Mouse (Mus musculus): ENCODE data around the gene Lgals3. TPM values are rescaled to one million over a fixed set of nuclear protein-coding genes. Genes with fewer than 3 reads are reported as not detected.

Lgals3 gene
- polyA plus RNA-seq, 1 experiment from 2014 or later: 1.9 TPM

DNA sequence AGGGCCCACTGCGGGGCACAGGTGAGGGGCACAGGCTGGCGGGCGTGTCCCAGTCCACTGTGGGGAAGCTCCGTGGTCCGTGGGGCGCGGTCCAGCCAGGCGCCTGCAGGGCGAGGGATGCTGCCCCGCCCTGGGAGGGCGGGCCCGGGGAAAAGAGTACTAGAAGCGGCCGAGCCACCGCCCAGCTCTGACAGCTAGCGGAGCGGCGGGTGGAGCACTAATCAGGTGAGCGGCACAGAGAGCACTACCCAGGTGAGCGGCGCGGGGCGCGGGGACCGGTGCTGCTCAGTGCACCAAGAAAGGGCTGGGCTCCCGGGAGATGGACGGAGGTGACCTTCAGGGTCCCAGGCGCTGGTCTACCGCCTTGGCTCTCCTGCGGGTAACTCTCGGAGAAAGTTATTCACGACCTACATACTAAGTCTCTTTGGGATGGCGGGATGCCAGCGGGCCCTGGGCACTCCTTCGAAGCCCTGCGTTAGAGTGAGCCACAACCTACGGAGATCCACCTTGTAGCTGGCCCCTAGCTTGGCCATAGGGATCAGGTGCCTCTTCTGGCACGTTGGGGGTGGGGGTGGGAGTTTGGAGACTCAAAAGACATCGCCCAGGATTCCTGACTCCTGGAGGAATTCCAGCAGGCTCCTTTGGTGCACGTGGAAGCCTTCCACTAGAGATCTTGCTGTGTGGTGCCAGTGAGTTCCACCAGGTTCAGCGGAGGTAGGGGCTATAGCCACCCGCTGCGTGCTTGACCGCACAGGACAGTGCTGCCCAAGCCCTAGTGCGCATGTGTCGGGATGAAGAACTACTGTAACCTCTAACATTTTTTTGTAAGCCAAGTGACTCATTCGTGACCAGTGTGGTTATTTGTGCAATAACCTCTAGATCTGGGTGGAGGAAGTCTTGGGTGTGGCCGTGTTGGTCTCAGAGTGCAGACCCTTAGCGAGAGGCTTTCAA is 6.5 kb downstream of the Lgals3 start:
- H3K9ac ChIP-seq: no peak overlapping the region

DNA sequence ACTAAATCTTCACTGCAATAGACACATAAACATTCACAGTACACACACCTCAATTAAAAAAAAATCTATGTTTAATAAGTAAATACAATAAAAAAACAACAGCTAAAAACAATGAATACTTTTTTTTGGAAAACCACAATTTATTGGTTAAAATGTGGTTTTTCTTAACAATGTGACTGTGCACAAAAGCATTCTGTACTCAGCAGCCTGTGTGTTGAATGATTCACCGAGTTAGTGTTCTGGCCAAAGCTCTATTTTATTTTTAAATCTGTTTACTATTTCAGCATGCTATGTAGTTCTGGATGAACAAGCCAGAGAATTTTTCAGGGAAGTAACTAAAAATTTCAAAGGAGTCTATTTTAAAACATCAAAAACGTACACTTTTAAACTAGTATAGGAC is 9.0 kb downstream of the Lgals3 start:
- Histone ChIP-seq H3K9ac (no peak overlapping the region), H3K9me3 (no peaks in the 10 kb centered on the region), H3K36me3 (no peaks in the 10 kb centered on the region), H3K4me3 (no peak overlapping the region), H3K4me1 (peaks cover 4% of the 10 kb centered on the region), H3K27me3 (replicated peaks) (peaks cover 16% of the 10 kb centered on the region), H3K27ac (no peak overlapping the region), H3K4me2 (replicated peaks) (no peak overlapping the region)
- 75% methylated on average over 2 of the region's 2 CpGs for WGBS
- ATAC-seq (ENCODE audit: low FRiP score, low read depth): no peak

More for the DNA sequence above, 6.5 kb downstream of the Lgals3 start:
- H3K4me1 ChIP-seq: peaks cover 4% of the 10 kb centered on the region
- peaks cover 16% of the 10 kb centered on the region for H3K27me3 ChIP-seq (replicated peaks)
- 16% methylated on average over 49 of the region's 49 CpGs for WGBS
- H3K36me3 ChIP-seq: no peaks in the 10 kb centered on the region
- H3K27ac ChIP-seq: no peak overlapping the region
- ATAC-seq (ENCODE audit: low FRiP score, low read depth): no peak
- peak overlapping the region; percentile 56 for H3K4me2 ChIP-seq (replicated peaks)
- peak overlapping the region; percentile 25; the same call in 1 of the 2 replicates for H3K4me3 ChIP-seq
- no peaks in the 10 kb centered on the region for H3K9me3 ChIP-seq

DNA sequence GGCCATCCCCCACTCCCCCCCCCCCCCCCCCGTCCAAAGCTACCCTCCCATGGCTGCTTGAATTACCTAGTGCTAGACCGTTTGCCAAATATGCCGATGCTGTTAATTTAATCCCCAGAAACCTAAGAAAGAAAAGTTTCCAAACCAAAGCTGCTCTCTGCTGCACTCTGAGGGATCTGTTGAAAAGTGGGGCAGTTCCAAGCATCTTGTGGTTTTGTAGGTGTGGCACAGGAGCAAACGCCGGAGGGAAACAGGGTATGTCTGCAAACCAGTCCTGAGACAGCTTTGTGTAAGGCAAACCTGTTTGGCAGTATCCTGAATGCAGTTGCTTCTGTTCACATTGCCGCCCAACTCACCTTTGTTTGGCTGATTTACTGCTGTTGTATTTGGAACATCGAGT is 10.8 kb downstream of the Lgals3 start:
- Histone ChIP-seq H3K36me3 (no peaks in the 10 kb centered on the region), H3K9me3 (no peaks in the 10 kb centered on the region), H3K4me3 (no peak overlapping the region), H3K4me2 (replicated peaks) (no peak overlapping the region), H3K4me1 (peaks cover 4% of the 10 kb centered on the region), H3K9ac (no peak overlapping the region), H3K27me3 (replicated peaks) (peaks cover 10% of the 10 kb centered on the region), H3K27ac (no peak overlapping the region)
- no peak for ATAC-seq (ENCODE audit: low FRiP score, low read depth)
- 81% methylated on average over 7 of the region's 7 CpGs for WGBS

DNA sequence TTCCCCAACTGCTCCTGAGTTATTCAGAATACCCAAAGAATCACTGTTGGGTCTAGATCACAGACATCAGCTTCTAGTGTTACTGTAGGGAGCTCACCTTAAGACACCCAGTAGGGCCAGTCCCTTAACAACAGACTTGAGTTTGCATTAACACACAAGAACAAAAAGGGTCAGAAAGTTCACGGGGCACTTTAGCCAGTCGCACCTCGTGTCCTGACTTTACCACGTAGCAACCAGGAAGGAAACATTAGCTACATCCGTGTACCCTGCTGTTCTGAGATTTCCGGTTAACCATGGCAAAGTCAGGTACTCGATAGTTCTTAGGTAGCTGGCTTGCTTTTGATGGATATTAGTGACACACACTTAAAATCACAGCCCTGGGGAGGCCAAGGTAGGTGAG is 16.4 kb downstream of the Lgals3 start:
- no peak for ATAC-seq (ENCODE audit: low FRiP score, low read depth)
- Histone ChIP-seq H3K9ac (no peak overlapping the region), H3K27me3 (replicated peaks) (no peaks in the 10 kb centered on the region), H3K4me2 (replicated peaks) (no peak overlapping the region), H3K9me3 (no peaks in the 10 kb centered on the region), H3K27ac (no peak overlapping the region), H3K4me3 (no peak overlapping the region), H3K4me1 (no peaks in the 10 kb centered on the region), H3K36me3 (peaks cover 14% of the 10 kb centered on the region)
- 90% methylated on average over 7 of the region's 7 CpGs for WGBS

DNA sequence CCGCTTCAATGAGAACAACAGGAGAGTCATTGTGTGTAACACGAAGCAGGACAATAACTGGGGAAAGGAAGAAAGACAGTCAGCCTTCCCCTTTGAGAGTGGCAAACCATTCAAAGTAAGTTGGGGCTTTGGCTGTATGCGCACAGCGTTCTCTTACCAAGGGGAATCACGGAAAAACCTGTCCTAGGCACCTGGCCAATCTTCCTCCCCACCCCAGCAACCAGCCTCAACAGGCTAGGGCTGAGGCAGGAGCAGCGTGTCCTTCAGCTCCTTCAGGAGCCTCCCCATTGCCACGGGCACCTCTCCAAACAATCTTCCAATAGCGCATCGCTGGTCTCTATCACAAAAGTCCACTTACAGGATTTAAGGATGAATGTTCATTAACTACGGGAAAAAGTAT is 17.1 kb downstream of the Lgals3 start:
- Histone ChIP-seq H3K9me3 (no peaks in the 10 kb centered on the region), H3K4me2 (replicated peaks) (no peak overlapping the region), H3K9ac (no peak overlapping the region), H3K4me3 (no peak overlapping the region), H3K36me3 (peaks cover 20% of the 10 kb centered on the region), H3K27me3 (replicated peaks) (no peaks in the 10 kb centered on the region), H3K4me1 (no peaks in the 10 kb centered on the region), H3K27ac (no peak overlapping the region)
- ATAC-seq (ENCODE audit: low FRiP score, low read depth): no peak
- 85% methylated on average over 10 of the region's 10 CpGs for WGBS

DNA sequence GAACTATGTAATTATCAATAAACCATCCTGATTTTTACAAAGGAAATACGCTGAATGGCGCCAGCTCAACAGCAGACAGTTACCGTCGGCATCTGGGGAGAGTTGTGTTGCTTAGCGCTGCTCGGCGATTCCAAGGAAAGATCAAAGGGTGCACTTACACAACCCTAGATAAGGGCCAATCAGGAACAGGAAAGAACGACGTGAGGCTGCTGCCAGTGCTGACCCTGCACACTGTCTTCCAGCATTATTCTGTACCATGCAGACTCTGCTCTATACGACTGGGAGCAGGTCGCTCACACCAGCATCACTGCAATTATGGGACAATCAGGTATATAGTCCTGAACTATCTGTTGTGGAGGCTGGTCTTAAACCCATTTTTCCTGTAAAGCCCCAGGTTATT is 18.6 kb downstream of the Lgals3 start:
- no peak overlapping the region for H3K27ac ChIP-seq
- H3K9me3 ChIP-seq: no peaks in the 10 kb centered on the region
- H3K4me2 ChIP-seq (replicated peaks): no peak overlapping the region
- no peak overlapping the region for H3K9ac ChIP-seq
- 79% methylated on average over 11 of the region's 11 CpGs for WGBS
- no peak for ATAC-seq (ENCODE audit: low FRiP score, low read depth)
- no peaks in the 10 kb centered on the region for H3K4me1 ChIP-seq
- H3K27me3 ChIP-seq (replicated peaks): no peaks in the 10 kb centered on the region
- no peak overlapping the region for H3K4me3 ChIP-seq
- H3K36me3 ChIP-seq: peaks cover 30% of the 10 kb centered on the region

DNA sequence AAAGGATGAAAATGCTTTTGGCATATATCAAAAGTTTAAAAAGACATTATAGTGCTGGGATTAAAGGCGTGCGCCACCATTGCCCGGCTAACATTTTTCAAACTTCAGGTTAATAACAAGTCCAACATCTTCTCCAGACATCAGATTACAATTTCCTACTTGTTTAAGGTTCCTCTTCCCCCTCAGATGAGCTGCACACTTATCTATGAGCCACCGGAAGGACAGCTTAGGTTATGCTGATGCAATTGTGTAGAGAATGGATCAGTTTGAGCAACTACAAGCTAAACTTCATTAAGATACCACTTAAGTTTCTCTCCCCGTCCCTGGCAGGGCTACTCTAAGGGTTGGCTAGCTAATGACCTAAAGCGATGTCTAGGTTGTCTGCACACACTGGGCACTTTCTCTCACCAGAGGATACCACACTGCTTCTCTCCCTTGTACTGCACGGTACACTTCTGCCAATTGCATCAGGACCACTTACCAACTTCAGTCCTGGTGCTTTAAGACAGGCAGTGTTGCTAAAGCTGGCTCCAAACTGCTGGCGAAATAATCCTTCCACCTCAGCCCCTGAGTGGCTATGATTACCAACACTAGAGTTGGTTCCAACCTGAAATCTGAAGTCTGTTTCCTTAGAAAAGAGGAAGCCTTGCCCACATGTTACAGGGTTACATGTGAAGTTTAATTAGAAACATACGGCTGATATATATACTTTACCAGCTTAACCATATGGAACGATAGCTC is 26.0 kb downstream of the Lgals3 start:
- no peak overlapping the region for H3K4me3 ChIP-seq
- no peaks in the 10 kb centered on the region for H3K27me3 ChIP-seq (replicated peaks)
- 96% methylated on average over 10 of the region's 10 CpGs for WGBS
- H3K4me2 ChIP-seq (replicated peaks): no peak overlapping the region
- no peak overlapping the region for H3K27ac ChIP-seq
- no peaks in the 10 kb centered on the region for H3K9me3 ChIP-seq
- H3K36me3 ChIP-seq: peaks cover 68% of the 10 kb centered on the region
- ATAC-seq (ENCODE audit: low FRiP score, low read depth): no peak
- H3K4me1 ChIP-seq: no peaks in the 10 kb centered on the region
- no peak overlapping the region for H3K9ac ChIP-seq

DNA sequence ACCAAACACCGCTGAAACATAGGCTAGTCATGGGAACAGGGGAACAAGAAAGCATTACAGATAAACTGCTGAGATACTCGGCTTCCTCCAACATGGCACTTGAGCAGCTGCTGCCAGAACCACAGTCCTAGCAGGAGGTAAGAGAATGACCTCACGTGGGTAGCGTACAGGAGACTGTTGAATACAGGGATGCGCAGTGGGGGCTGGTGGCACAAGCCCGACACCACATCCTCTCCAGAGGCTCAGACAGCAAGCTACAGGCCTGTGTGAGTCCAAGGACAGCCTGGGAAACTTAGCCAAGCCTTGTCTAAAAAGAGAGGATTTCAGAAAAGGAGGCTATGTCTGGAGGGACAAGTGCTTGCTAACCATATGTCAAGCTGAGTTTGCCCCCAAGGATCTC is 27.5 kb downstream of the Lgals3 start:
- H3K36me3 ChIP-seq: peaks cover 66% of the 10 kb centered on the region
- 95% methylated on average over 6 of the region's 6 CpGs for WGBS
- H3K9ac ChIP-seq: no peak overlapping the region
- no peak overlapping the region for H3K4me2 ChIP-seq (replicated peaks)
- H3K4me3 ChIP-seq: no peak overlapping the region
- no peaks in the 10 kb centered on the region for H3K27me3 ChIP-seq (replicated peaks)
- H3K9me3 ChIP-seq: no peaks in the 10 kb centered on the region
- 0 out of 2 replicates have a peak, but pooled peaks have one; percentile 2 for ATAC-seq (ENCODE audit: low FRiP score, low read depth)
- no peak overlapping the region for H3K27ac ChIP-seq
- H3K4me1 ChIP-seq: no peaks in the 10 kb centered on the region

DNA sequence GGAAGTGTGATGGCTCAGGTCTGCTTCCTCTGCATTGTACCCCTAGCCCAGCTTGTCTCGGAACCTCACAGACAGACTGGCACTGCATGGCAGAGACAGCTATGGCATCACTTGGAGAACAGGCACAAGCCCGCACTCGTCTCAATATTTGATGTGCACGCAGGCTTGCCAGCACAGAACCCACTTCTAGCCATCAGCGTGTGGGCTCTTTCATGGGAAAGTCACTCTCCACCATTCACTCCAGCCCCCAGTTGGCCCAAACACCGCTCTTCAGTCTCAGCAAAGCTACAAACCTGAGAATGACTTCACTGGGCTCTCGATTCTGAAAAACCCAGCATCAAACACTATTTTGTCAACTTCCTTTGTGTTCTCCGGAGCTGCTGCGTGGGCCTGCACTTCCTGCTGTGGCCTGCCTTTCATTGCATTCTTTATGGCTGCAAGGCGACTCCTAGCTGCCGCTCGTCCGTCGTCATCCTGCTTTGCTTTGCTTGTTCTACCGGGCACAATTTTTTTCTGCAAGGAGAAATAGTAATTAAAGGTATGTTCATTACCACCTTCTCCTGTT is 28.0 kb downstream of the Lgals3 start:
- peak; percentile 27; the same call in 1 of the 2 replicates for ATAC-seq (ENCODE audit: low FRiP score, low read depth)
- H3K4me2 ChIP-seq (replicated peaks): no peak overlapping the region
- H3K27me3 ChIP-seq (replicated peaks): no peaks in the 10 kb centered on the region
- H3K4me3 ChIP-seq: no peak overlapping the region
- H3K9ac ChIP-seq: no peak overlapping the region
- H3K27ac ChIP-seq: no peak overlapping the region
- 50% methylated on average over 15 of the region's 15 CpGs for WGBS
- H3K4me1 ChIP-seq: no peaks in the 10 kb centered on the region
- H3K36me3 ChIP-seq: peaks cover 66% of the 10 kb centered on the region
- no peaks in the 10 kb centered on the region for H3K9me3 ChIP-seq

DNA sequence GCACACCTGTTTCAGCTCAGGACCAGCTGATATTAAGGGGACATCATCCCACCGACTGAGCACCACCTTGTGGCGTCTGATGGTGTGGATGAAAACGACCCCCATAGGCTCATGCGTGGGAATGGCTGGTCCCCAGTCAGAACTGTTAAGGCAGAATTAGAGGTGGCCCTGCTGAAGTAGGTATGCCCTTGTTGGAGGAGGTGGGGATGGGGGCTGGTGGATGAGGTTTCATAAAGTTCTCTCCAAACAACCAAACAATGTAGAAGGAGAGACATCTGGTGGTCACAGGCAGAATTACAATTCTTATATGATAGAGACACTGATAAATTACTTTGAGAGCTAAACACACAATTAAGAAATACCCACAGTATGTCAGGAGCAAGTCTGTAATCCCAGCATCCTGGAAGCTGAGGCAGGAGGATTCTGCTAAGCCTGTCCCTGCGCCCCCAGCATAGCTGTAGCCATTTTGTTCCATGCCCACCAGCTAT is 28.7 kb downstream of the Lgals3 start:
- Histone ChIP-seq H3K27me3 (replicated peaks) (no peaks in the 10 kb centered on the region), H3K27ac (no peak overlapping the region), H3K4me3 (no peak overlapping the region), H3K4me2 (replicated peaks) (no peak overlapping the region), H3K9ac (no peak overlapping the region), H3K36me3 (peaks cover 66% of the 10 kb centered on the region), H3K9me3 (no peaks in the 10 kb centered on the region), H3K4me1 (no peaks in the 10 kb centered on the region)
- ATAC-seq (ENCODE audit: low FRiP score, low read depth): peak; percentile 69
- WGBS: 71% methylated on average over 5 of the region's 5 CpGs

DNA sequence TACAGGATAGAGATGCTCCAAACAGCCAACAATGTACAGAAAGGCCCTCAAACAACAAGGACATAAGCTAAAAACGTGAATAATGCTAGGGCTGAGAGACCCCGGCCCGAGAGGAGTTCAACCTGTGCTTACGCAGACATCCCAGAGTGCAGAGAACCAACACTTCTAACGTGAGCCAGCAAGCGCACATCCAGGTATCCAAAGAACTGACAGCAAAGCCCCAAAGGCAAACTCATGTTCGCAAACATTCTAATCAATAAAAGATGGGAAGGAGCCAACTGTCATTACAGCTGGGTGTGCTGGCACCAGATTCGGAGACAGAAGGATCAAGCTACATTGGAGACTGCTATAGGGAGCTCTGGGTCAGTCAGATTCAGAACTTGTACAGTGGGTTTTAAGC is 35.2 kb downstream of the Lgals3 start:
- no peak overlapping the region for H3K9ac ChIP-seq
- H3K4me1 ChIP-seq: no peaks in the 10 kb centered on the region
- H3K4me2 ChIP-seq (replicated peaks): no peak overlapping the region
- ATAC-seq (ENCODE audit: low FRiP score, low read depth): no peak
- 94% methylated on average over 8 of the region's 8 CpGs for WGBS
- H3K4me3 ChIP-seq: no peak overlapping the region
- H3K27me3 ChIP-seq (replicated peaks): no peaks in the 10 kb centered on the region
- peaks cover 75% of the 10 kb centered on the region for H3K36me3 ChIP-seq
- no peaks in the 10 kb centered on the region for H3K9me3 ChIP-seq
- no peak overlapping the region for H3K27ac ChIP-seq

DNA sequence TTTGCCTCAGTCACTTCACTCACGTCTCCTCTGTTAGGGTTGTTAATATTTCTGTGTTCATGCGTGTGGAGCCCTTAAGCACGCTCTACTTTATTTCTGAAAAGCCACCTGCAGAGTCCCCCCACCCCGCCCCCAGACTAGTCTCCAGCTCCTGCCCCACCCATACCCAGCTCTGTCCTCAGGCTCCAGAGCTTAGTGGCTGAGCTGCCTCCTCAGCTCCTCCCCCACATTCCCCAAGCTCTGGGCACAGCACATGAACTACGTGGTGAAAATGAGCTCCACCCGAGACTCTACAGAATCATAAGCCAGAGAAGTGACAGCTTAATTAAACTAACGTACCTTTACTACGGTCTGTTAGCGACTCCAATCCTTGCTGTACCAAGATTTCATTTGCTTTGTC is 38.4 kb downstream of the Lgals3 start:
- 88% methylated on average over 9 of the region's 9 CpGs for WGBS
- ATAC-seq (ENCODE audit: low FRiP score, low read depth): no peak
- no peaks in the 10 kb centered on the region for H3K9me3 ChIP-seq
- no peaks in the 10 kb centered on the region for H3K4me1 ChIP-seq
- H3K9ac ChIP-seq: no peak overlapping the region
- H3K27ac ChIP-seq: no peak overlapping the region
- H3K4me3 ChIP-seq: no peak overlapping the region
- H3K36me3 ChIP-seq: peaks cover 80% of the 10 kb centered on the region
- no peaks in the 10 kb centered on the region for H3K27me3 ChIP-seq (replicated peaks)
- H3K4me2 ChIP-seq (replicated peaks): no peak overlapping the region

Measured in neural tube, embryonic 12.5 days (tissue).